Mouse (Mus musculus) myocyte (in vitro differentiated cells): ENCODE data around the gene Itpkb. TPM values are rescaled to one million over a fixed set of nuclear protein-coding genes. Genes with fewer than 3 reads are reported as not detected.

Source experiments
- H3K27me3 ChIP-seq: one replicate; pipeline ENCODE4 v1.6.1; 2011; ENCODE audit not compliant: control insufficient read depth, insufficient read depth, insufficient read length
- H3K36me3 ChIP-seq: one replicate; pipeline ENCODE4 v1.6.1; 2011; ENCODE audit not compliant: control insufficient read depth, insufficient read depth
- H3K4me2 ChIP-seq: one replicate; pipeline ENCODE4 v1.6.1; 2011; ENCODE audit warnings: low read depth, control low read depth
- H3K4me3 ChIP-seq: one replicate; pipeline ENCODE4 v1.5.1; 2011; ENCODE audit warnings: mild to moderate bottlenecking, control low read depth, moderate library complexity
- H3K79me2 ChIP-seq: one replicate; pipeline ENCODE4 v1.6.1; 2011; ENCODE audit not compliant: control insufficient read depth, insufficient read depth
- H3ac ChIP-seq: one replicate; pipeline ENCODE4 v1.6.1; 2011; ENCODE audit not compliant: control insufficient read depth, insufficient read length
- CEBPB ChIP-seq: IDR thresholded peaks from 2 replicates; pipeline ENCODE4 v1.6.1; 2011; ENCODE audit warnings: mild to moderate bottlenecking, moderate library complexity; ENCODE audit not compliant: poor library complexity, insufficient read depth, severe bottlenecking
- E2F4 ChIP-seq: IDR thresholded peaks from one replicate; pipeline ENCODE4 v1.6.1; 2011; ENCODE audit warnings: mild to moderate bottlenecking, control low read depth, moderate library complexity; ENCODE audit not compliant: insufficient read depth
- MAX ChIP-seq: IDR thresholded peaks from one replicate; pipeline ENCODE4 v1.6.1; 2011; ENCODE audit warnings: low read depth, mild to moderate bottlenecking, control low read depth
- MYOD1 ChIP-seq, 3 experiments: IDR thresholded peaks; one replicate each; pipeline ENCODE4 v1.6.1; 2011; ENCODE audit warnings: control low read depth in 2 of 3, low read depth in 2 of 3, mild to moderate bottlenecking in 2 of 3, moderate library complexity in 1 of 3; ENCODE audit not compliant: insufficient read length in 2 of 3, control insufficient read depth in 1 of 3
- MYOG ChIP-seq, 3 experiments: IDR thresholded peaks; one replicate each; pipeline ENCODE4 v1.6.1; 2011; ENCODE audit warnings: control low read depth in 2 of 3, low read depth in 2 of 3, mild to moderate bottlenecking in 2 of 3; ENCODE audit not compliant: insufficient read length in 2 of 3, control insufficient read depth in 1 of 3, insufficient read depth in 1 of 3
- POLR2A ChIP-seq: IDR thresholded peaks from one replicate; pipeline ENCODE4 v1.6.1; 2011; ENCODE audit warnings: low read depth, mild to moderate bottlenecking, control low read depth, moderate library complexity; ENCODE audit not compliant: insufficient read length
- POLR2AphosphoS2 ChIP-seq: IDR thresholded peaks from one replicate; pipeline ENCODE4 v1.6.1; 2011; ENCODE audit warnings: low read depth, control low read depth; ENCODE audit not compliant: insufficient read length
- REST ChIP-seq: IDR thresholded peaks from one replicate; pipeline ENCODE4 v1.6.1; 2011; ENCODE audit warnings: mild to moderate bottlenecking, control low read depth, moderate library complexity; ENCODE audit not compliant: insufficient read depth, insufficient read length
- SRF ChIP-seq: IDR thresholded peaks from one replicate; pipeline ENCODE4 v1.6.1; 2011; ENCODE audit warnings: low read depth; ENCODE audit not compliant: control insufficient read depth, insufficient read length
- TCF12 ChIP-seq: IDR thresholded peaks from one replicate; pipeline ENCODE4 v1.6.1; 2011; ENCODE audit warnings: mild to moderate bottlenecking, control low read depth; ENCODE audit not compliant: poor library complexity, insufficient read depth, severe bottlenecking
- TCF3 ChIP-seq: IDR thresholded peaks from one replicate; pipeline ENCODE4 v1.6.1; 2011; ENCODE audit warnings: low read depth, control low read depth; ENCODE audit not compliant: insufficient read length
- USF1 ChIP-seq: IDR thresholded peaks from one replicate; pipeline ENCODE4 v1.6.1; 2011; ENCODE audit warnings: low read depth, mild to moderate bottlenecking, control low read depth, moderate library complexity
- polyA plus RNA-seq: library from polyadenylated mRNA; unstranded; fragments of >200 nt; fragmentation: generic; extraction: Trizol; gene quantifications from one replicate; pipeline ENCODE4 v1.2.1, GENCODE M21; 2012; ENCODE audit warnings: missing spikeins

Gene Itpkb
- polyA plus RNA-seq, 1 experiment = 1.1 TPM

- TF ChIP-seq REST (no peak), E2F4 (no peak), TCF3 (no peak)
- no peaks in the 10 kb centered on the region for H3K27me3 ChIP-seq
Measured at GRCm38 (mm10) chr1:180300292-180300691, 30.0 kb upstream of the Itpkb start.

GRCm38 (mm10) chr1:180300997-180301396 lies 29.3 kb upstream of the Itpkb start:
- TF ChIP-seq E2F4 = no peak
- TF ChIP-seq TCF3 = no peak
- no peak for TF ChIP-seq MYOG (IDR thresholded peaks at IDR 0.05; ENCODE audit: control insufficient read depth in 1 of 3, insufficient read depth in 1 of 3, insufficient read length in 2 of 3, low read depth in 2 of 3)
- TF ChIP-seq MYOD1 (IDR thresholded peaks at IDR 0.05; ENCODE audit: control insufficient read depth in 1 of 3, insufficient read length in 2 of 3, low read depth in 2 of 3) = no peak
- TF ChIP-seq REST = no peak
- no peak for TF ChIP-seq SRF
- TF ChIP-seq USF1 = no peak
- no peak for TF ChIP-seq POLR2AphosphoS2
- TF ChIP-seq POLR2A = no peak
- no peak for TF ChIP-seq MAX
- no peak for TF ChIP-seq TCF12
- TF ChIP-seq CEBPB = no peak
- Histone ChIP-seq H3K4me3 (no peak overlapping the region), H3K27me3 (no peaks in the 10 kb centered on the region), H3ac (no peak overlapping the region), H3K36me3 (no peaks in the 10 kb centered on the region), H3K79me2 (no peaks in the 10 kb centered on the region), H3K4me2 (no peak overlapping the region)

More at GRCm38 (mm10) chr1:180300292-180300691, 30.0 kb upstream of the Itpkb start:
- Histone ChIP-seq H3K79me2 (no peaks in the 10 kb centered on the region), H3ac (no peak overlapping the region), H3K36me3 (no peaks in the 10 kb centered on the region), H3K4me3 (no peak overlapping the region), H3K4me2 (no peak overlapping the region)

- TF ChIP-seq TCF3 (no peak), MYOD1 (IDR thresholded peaks at IDR 0.05; ENCODE audit: control insufficient read depth in 1 of 3, insufficient read length in 2 of 3, low read depth in 2 of 3) (no peak), POLR2A (no peak), MYOG (IDR thresholded peaks at IDR 0.05; ENCODE audit: control insufficient read depth in 1 of 3, insufficient read depth in 1 of 3, insufficient read length in 2 of 3, low read depth in 2 of 3) (no peak), REST (no peak), POLR2AphosphoS2 (no peak)
- H3K79me2 ChIP-seq = no peaks in the 10 kb centered on the region
- H3K27me3 ChIP-seq = no peaks in the 10 kb centered on the region
- H3K4me2 ChIP-seq = no peak overlapping the region
- H3ac ChIP-seq = no peak overlapping the region
- no peak overlapping the region for H3K4me3 ChIP-seq
- no peaks in the 10 kb centered on the region for H3K36me3 ChIP-seq
Measured at GRCm38 (mm10) chr1:180302253-180303120, 27.8 kb upstream of the Itpkb start.

GRCm38 (mm10) chr1:180303600-180303999 lies 26.7 kb upstream of the Itpkb start:
- no peak overlapping the region for H3K4me2 ChIP-seq
- TF ChIP-seq POLR2AphosphoS2 (no peak), SRF (no peak), MYOG (IDR thresholded peaks at IDR 0.05; ENCODE audit: control insufficient read depth in 1 of 3, insufficient read depth in 1 of 3, insufficient read length in 2 of 3, low read depth in 2 of 3) (no peak), USF1 (no peak), E2F4 (no peak), MYOD1 (IDR thresholded peaks at IDR 0.05; ENCODE audit: control insufficient read depth in 1 of 3, insufficient read length in 2 of 3, low read depth in 2 of 3) (no peak), CEBPB (no peak), TCF3 (no peak), REST (no peak), MAX (no peak), TCF12 (no peak), POLR2A (no peak)
- no peaks in the 10 kb centered on the region for H3K36me3 ChIP-seq
- no peaks in the 10 kb centered on the region for H3K27me3 ChIP-seq
- H3K79me2 ChIP-seq = no peaks in the 10 kb centered on the region
- no peak overlapping the region for H3K4me3 ChIP-seq
- H3ac ChIP-seq = no peak overlapping the region

GRCm38 (mm10) chr1:180306889-180307288 lies 23.4 kb upstream of the Itpkb start:
- H3K36me3 ChIP-seq = no peaks in the 10 kb centered on the region
- H3K27me3 ChIP-seq = no peaks in the 10 kb centered on the region
- H3K79me2 ChIP-seq = no peaks in the 10 kb centered on the region
- no peak overlapping the region for H3ac ChIP-seq
- H3K4me2 ChIP-seq = no peak overlapping the region
- TF ChIP-seq MAX (no peak), POLR2AphosphoS2 (no peak), E2F4 (no peak), TCF12 (no peak), REST (no peak), USF1 (no peak), MYOD1 (IDR thresholded peaks at IDR 0.05; ENCODE audit: control insufficient read depth in 1 of 3, insufficient read length in 2 of 3, low read depth in 2 of 3) (no peak), MYOG (IDR thresholded peaks at IDR 0.05; ENCODE audit: control insufficient read depth in 1 of 3, insufficient read depth in 1 of 3, insufficient read length in 2 of 3, low read depth in 2 of 3) (no peak), POLR2A (no peak), TCF3 (no peak)
- no peak overlapping the region for H3K4me3 ChIP-seq
